Mouse (Mus musculus): Measurements from ENCODE around the gene Adam22.

GRCm38 (mm10) chr5:8417443-8417842 is 49.5 kb upstream of the Adam22 start:
- no peak for TF ChIP-seq CTCF (IDR thresholded peaks at IDR 0.05; ENCODE audit: borderline replicate concordance, insufficient read depth, low read depth, low read length)
- no peak for TF ChIP-seq POLR2A (IDR thresholded peaks at IDR 0.05; ENCODE audit: borderline replicate concordance, insufficient read depth, low read length)

Data from cerebellum, adult 2 months (tissue).